Mouse (Mus musculus) heart, postnatal 10 days (tissue): ENCODE measurements around the gene Hmgb1. TPM values are rescaled to one million over a fixed set of nuclear protein-coding genes. Genes with fewer than 3 reads are reported as not detected.

ENCODE experiments used
- DNase-seq, 2 experiments: peaks; one replicate each; pipeline ENCODE4 v3.0.0; 2021
- intact Hi-C: fragments of 180-260 bp; cut with DNase I; formaldehyde crosslinking; loops from one replicate; pipeline ENCODE4 v1.15.1; 2025
- total RNA-seq, 2 experiments: library from RNA; stranded (reverse); gene quantifications; 2 replicates each; pipeline ENCODE4 v1.2.3; 2021

Hmgb1 gene
- total RNA-seq, 2 experiments from 2014 or later, result 174 to 190 TPM

DNA sequence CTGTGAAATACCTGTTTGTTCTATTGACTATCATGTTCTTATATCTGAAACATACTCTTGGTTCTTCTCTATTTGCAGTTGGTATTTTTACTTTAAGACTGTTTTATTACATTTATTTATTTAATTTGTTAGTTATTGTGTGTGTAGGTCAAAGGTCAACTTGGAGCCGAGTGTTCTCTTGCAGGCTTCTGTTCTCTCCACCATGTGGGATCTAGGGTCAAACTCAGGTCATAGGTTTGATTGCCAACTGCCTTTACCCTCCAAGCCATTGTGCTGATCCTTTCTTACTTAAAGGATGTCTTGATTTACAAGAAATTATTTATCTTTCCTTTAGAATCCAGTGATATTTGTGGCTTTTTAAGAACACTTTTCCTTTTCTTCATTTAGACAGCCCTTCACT, 12.3 kb upstream of the Hmgb1 start:
- DNase-seq, result no peak
- intact Hi-C loops, result no loop called here

- intact Hi-C loops, result loop anchor here (2.0 kb wide), 1 partner anchor 21 kb away; no protein-coding TSS in a partner anchor
- no peak for DNase-seq
Observed at GRCm38 (mm10) chr5:149190160-149190559, 5.9 kb upstream of the Hmgb1 start.

GRCm38 (mm10) chr5:149185806-149186205, 1.5 kb upstream of the Hmgb1 start:
- no peak for DNase-seq
- intact Hi-C loops, result loop anchor here (10.0 kb wide), 2 partner anchors 261 to 339 kb away; partner anchors contain the start of genes Katnal1 and Wdr95

DNA sequence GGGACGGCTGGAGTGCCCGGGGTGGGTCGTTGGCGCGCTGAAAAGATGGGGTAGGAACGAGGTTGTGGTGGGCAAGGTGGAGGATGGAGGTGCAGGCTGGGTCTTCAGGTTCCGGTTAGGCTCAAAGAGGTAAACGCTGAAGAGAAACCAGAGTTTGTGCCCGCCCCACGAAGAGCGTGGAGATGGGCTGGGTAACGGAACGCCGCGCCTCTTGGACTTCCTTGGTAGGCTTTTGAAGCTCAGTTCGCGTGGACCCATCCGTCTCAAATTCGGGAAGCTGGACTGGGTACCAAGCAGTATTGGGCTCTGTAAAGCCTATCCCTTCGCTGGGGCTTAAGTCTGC, 526 bp upstream of the Hmgb1 start:
- DNase-seq, result peak in 1 of 2 experiments; percentile 57
- intact Hi-C loops, result loop anchor here (1.0 to 10.0 kb wide), 4 partner anchors 43 to 340 kb away; partner anchors contain the start of genes Katnal1 and Wdr95

DNA sequence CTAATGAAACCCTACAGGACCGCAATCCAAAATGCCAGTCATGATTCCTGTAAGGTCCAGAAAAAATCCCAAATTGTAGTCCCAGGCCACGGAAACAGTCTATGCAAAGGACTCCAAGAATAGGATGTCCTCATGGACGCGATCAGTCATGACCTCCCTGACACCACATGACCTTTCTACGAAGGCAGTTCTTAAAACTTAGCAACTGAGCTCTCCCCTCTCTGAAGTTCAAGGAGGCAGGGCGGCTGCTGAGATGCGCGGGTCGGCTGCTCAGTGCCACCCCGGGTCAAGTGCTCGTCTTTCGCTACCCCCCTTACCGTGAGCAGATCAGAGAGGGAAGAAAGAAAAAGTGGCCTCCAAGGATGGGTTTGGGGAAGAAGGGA, 577 bp downstream of the Hmgb1 start:
- no peak for DNase-seq
- intact Hi-C loops, result loop anchor here (1.0 to 10.0 kb wide), 5 partner anchors 21 to 341 kb away; partner anchors contain the start of genes Katnal1 and Wdr95

DNA sequence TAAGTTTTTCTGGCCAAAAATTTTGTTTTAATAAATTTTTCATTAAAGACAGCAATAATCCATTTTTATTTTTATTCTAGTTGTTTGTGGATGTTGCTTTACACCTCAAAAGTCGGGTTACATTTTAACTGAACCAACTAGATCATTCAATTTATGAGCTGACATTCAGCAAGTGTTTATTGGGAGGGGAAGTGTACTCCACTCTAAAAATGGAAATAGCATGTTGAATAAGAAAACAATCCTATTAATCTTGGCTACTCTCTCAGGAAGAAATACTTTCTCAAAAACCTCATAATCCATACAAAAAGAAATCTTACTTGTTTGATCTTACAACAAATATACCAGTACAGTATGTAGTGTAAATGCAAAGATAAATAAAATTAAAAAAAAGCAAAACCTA, 1.2 kb downstream of the Hmgb1 start:
- DNase-seq, result no peak
- intact Hi-C loops, result loop anchor here (2.0 to 10.0 kb wide), 3 partner anchors 20 to 342 kb away; partner anchors contain the start of genes Katnal1 and Wdr95

DNA sequence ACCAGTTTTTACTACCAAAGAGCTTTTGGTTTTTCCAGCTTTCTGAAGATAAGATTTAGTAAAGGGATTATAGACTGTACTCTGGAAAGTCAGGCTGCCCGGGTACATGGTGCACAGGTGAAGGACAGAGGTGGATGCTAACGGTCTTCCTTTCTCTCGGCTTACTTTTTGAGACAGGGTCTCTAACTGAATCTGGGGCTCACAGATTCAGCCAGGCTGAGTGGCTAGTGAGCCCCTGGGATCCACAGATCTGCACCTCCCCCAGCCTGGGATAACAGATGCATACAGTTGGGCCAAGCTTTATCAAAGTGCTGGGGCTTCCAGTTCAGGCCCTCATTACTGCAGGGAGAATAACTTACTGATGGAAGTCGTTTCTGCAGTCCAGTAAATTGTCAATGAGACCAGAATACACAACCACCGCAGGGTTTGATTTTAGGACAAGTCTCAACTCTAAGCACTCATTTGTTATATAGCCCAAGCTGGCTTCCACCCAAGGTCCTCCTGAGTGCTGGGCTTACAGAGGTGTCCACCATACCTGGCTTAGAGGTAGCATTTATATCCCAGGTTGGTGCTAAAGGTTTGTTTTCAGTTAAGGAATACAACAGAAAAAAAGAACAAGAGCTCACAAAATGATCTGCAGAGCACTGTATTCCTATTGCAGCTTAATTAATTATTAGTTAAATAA, 2.0 kb downstream of the Hmgb1 start:
- intact Hi-C loops, result loop anchor here (2.0 to 10.0 kb wide), 3 partner anchors 20 to 342 kb away; partner anchors contain the start of genes Katnal1 and Wdr95
- no peak for DNase-seq

DNA sequence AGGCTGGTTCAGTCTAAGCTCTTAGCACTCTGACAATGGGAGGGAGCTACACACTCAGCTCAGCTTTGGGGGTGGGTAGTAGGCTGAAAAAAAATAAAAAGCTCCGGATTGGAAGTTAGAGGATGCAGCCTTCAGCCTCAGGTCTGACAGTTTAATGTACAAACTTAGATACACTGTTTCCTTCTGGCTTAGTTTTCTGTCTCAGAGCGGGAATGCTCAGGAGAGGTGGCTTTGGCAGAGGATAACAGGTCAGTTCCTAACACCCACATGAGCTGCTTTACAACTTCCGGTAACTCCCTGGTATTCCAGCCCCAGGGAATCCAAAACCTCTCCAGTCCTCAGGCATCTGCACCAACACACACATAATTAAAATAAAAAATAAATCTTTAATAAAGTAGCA, 4.5 kb downstream of the Hmgb1 start:
- DNase-seq, result no peak
- intact Hi-C loops, result loop anchor here (10.0 kb wide), 2 partner anchors 255 to 345 kb away; partner anchors contain the start of genes Katnal1 and Wdr95

GRCm38 (mm10) chr5:149178095-149178494, 6.2 kb downstream of the Hmgb1 start:
- intact Hi-C loops, result no loop called here
- no peak for DNase-seq

DNA sequence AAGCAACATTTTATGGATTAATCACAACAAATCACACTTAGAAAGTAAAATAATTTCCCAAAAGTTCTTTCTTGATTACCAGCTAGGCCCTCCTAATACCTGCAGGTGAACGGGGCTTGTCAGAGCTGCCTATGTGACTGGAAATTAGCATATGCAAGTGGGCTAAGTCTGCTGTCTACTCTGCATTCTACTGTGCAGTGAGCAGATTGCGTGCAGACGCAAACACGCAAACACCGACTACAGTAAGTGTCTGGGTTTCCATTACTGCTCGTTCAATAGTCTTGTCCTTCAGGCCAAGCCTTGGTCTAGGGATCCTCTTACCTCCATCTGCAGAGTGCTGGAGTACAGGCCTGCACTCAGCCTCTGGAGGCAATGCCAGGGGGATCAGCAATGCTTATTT, 8.6 kb downstream of the Hmgb1 start:
- DNase-seq, result no peak
- intact Hi-C loops, result no loop called here

GRCm38 (mm10) chr5:149174527-149174926, 9.8 kb downstream of the Hmgb1 start:
- intact Hi-C loops, result no loop called here
- DNase-seq, result no peak

DNA sequence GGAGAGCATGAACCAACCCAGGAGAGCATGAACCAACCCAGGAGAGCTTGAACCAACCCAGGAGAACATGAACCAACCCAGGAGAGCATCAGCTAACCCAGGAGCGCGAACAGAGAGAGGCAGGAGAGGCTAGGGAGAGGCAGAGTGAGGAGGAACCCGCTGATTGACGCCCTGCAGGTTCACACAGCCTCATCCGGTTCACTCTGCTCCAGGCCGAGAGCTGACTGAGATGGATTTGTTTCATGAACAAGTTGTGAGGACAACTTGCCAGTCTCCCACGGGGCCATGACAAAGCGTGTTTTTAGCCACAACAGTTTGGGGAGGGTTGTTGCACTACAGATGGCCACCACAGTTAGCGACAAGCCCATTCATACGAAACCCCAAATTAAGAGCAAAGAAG, 12.0 kb downstream of the Hmgb1 start:
- intact Hi-C loops, result no loop called here
- DNase-seq, result no peak

- no peak for DNase-seq
- intact Hi-C loops, result no loop called here
Observed at GRCm38 (mm10) chr5:149170841-149171588, 13.3 kb downstream of the Hmgb1 start.

DNA sequence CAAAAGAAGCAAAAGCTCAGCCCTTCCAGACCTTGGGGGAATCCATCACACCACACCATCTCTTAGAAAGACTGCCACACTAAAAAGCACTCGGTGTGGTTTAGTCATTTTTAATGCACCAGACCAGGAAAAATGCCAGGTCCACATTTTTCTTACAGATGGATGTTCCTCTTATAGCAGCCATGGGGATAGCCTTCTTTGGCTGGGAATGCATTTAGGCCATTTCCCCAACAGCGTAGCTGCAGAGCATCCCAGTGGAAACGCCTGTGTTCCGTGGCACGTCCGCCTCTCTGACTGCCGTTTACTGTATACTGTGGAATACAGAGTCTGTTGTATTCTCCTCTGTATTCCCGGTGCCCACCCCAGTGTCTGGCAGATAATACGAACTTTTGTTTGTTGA, 15.5 kb downstream of the Hmgb1 start:
- intact Hi-C loops, result no loop called here
- no peak for DNase-seq

DNA sequence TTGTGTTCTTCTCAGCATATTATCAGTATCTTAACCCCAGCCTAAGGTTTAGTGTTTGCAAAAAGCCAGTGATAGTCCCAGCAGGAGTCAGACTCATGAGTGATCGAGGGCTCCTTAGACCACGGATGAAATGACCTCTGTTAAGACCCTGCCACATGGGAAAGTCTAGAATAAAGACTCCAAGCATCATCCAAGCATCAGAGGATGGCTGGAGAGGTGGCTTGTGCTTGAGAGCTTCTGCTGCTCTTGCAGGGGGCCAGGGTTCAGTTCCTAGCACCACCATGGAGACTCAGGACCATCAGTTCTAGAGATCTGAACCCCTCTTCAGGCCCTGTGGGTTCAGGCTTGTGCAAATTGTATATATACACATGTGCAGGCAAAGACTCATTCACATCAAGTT, 16.2 kb downstream of the Hmgb1 start:
- intact Hi-C loops, result no loop called here
- no peak for DNase-seq

GRCm38 (mm10) chr5:149166011-149166410, 18.3 kb downstream of the Hmgb1 start:
- DNase-seq, result no peak
- intact Hi-C loops, result no loop called here

DNA sequence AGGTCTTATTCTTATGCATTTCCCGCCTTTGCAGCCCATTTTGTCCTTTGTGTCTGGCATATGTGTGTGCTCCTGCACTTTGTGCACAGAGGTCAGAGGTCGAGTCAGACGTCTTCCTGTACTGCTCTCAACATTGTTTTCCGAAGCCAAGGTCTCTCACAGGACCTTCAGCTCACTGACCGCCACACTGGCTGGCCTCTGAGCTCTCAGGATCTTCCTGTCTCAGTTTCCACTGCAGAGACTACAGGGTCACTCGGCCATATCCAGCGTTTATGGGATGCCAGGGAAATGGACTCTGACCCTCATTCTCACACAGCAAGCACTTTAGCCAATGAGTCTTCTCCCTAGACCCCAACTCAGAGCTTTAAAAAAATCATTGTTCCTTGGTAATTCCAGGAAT, 19.4 kb downstream of the Hmgb1 start:
- intact Hi-C loops, result no loop called here
- DNase-seq, result no peak

DNA sequence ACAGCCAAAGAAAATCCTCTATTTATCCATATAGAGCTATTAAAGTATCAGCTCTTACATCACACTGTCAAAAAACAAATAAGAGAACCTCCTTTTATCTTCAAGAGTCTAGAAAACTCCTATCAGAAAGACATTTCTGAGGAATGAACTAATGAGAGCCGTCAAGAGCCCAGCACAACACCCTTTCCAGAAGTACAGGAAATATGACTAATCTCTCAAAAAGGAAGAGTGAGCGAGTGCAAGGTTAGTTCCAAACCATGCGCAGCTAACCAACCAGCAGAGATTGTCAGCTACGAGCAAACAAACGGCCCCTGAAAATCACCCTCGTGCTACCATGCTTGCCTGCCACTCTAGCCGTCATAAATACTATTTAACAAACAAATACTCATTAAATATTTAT, 21.4 kb downstream of the Hmgb1 start:
- intact Hi-C loops, result loop anchor here (2.0 kb wide), 1 partner anchor 20 kb away; no protein-coding TSS in a partner anchor
- DNase-seq, result peak; percentile 16 to 24

DNA sequence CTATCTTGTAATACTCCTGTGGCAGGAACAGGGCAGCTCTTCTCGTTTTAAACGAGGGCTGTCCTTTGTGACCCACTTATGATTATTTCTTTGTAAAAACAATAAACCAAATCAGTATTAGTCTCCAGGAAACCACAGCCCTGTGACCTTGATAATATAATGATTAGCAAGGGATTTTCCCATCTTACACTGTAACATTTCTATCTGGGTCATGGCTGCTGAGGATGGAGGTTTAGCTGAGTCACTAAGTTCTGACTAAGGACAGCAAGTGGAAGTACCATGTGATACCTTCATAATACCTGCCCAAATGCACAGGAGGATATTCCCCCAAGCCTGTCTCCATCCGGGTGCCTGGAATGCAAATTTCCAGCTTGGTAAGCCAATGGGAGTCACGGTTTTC, 23.8 kb downstream of the Hmgb1 start:
- DNase-seq, result no peak
- intact Hi-C loops, result no loop called here

DNA sequence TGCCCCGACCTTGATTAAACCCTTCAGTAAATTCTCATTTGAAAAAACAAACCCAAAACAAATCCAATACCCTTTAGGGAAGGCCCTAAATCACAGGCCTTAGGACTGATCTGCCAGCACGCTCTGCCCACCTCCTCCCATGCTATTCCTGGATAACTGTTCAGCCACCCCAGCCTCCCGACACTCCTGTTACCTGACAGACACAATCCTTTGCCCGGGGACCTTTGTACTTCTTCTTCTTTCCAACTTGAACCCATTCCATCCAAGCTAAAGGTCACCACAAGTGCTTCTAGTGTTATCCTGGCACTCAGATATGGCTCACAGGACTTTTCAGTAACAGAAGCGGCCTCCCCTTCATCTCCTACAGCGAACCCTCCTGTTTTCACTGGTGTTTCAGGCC, 25.3 kb downstream of the Hmgb1 start:
- intact Hi-C loops, result no loop called here

GRCm38 (mm10) chr5:149156886-149157563, 27.3 kb downstream of the Hmgb1 start:
- intact Hi-C loops, result no loop called here
- no peak for DNase-seq

More for the DNA sequence above, 25.3 kb downstream of the Hmgb1 start:
- peak; percentile 32 to 55 for DNase-seq
